Mouse (Mus musculus): Measurements from ENCODE around the gene Smyd1.

Gene Smyd1

GRCm38 (mm10) chr6:71259166-71259565, 62.9 kb downstream of the Smyd1 start:
- no peak for DNase-seq (ENCODE audit: low read depth)

GRCm38 (mm10) chr6:71258562-71258961, 63.5 kb downstream of the Smyd1 start:
- no peak for DNase-seq (ENCODE audit: low read depth)

DNA sequence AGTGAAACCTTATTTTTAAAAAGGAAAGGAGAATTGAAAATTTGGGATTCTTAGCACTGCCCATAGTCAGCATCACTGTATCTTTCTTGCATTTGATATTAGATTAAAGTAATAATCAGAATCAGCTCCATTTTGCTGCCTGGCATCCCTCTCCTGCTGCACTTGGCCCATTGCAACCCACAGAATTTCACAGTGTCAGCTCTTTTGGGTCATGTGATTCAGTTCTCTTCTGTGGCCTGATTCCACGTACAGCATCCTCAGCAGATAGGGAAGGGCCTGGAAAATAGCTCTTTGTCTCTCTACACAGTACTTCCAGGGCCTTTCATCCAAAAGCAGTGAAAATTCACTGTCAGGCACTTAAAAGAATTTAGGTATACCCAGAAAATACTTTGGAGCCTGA, 64.7 kb downstream of the Smyd1 start:
- DNase-seq (ENCODE audit: low read depth), result no peak

DNA sequence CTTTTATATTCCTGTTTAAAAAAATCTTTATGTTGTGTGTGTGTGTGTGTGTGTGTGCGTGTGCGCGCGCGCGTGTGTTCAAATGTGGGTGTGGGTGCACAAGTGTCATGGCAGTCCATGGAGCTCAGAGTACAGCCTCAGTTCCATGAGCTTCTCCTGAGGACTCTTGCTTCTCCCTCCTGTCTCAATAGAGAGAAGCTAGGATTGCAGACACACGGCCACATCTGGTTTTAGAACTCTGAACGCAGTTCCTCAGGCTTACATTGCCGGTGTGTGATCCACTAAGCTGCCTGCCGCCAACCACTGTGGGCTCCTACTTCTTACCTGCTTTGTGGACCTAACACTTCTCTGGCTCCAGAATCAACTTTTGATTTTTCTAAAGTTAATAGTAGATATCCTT, 65.9 kb downstream of the Smyd1 start:
- DNase-seq (ENCODE audit: low read depth), result no peak

- no peak for DNase-seq (ENCODE audit: low read depth)
Observed at GRCm38 (mm10) chr6:71254456-71254855, 67.6 kb downstream of the Smyd1 start.

DNA sequence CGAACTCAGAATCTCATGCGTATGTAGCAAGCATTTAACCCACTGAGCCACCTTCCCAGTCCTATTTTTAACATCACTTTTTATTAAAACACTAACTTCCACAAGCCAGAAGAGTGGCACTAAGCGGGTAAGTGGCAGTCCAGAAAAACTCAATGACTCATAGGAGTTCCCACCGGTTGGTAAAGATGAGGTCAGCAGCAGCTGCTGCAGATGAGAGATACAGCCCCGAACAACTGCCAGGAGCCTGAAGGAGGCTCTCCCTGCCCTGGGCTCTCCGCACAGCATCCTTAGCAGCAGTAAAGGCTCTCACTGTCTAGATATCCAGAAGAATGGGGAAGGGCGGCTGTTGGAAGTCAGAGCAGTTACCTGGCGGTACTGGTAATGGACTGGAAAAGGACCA, 71.1 kb downstream of the Smyd1 start:
- no peak for DNase-seq (ENCODE audit: low read depth)

GRCm38 (mm10) chr6:71249615-71250014, 72.4 kb downstream of the Smyd1 start:
- DNase-seq (ENCODE audit: low read depth), result no peak

GRCm38 (mm10) chr6:71248420-71248819, 73.6 kb downstream of the Smyd1 start:
- no peak for DNase-seq (ENCODE audit: low read depth)

DNA sequence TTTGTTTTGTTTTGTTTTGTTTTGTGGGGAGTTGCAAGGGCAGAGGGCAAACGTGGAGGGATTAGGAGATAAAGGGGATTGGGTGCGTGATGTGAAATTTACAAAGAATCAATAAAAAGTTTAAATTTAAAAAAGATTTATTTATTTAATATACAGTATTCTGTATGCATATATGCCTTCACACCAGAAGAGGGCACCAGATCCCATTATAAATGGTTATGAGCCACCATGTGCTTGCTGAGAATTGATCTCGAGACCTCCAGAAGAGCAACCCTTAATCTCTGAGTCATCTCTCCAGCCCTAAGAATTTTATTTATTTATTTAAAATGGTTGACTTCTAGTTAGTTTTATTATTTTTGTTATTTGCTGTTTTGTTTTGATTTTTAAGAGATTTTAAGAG, 78.8 kb downstream of the Smyd1 start:
- no peak for DNase-seq (ENCODE audit: low read depth)

DNA sequence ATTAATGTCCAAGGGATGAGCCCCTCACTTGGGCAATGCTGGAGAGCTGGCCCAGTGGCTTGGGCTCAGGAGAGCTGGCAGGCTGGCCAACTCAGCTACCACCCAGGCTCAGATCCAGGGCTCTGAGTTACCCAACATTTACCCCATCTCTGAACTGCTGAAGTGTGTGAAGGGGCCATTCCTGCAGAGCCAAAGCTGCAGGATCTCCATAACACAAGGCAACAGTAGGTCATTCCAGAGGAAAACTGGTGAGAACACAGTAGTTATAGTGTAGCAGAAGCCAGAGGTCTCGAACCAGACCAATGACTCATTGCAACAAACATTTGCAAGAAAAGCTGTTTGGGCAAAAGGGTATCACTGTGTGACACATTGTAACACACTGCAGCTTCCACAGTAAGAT, 79.2 kb downstream of the Smyd1 start:
- no peak for DNase-seq (ENCODE audit: low read depth)

DNA sequence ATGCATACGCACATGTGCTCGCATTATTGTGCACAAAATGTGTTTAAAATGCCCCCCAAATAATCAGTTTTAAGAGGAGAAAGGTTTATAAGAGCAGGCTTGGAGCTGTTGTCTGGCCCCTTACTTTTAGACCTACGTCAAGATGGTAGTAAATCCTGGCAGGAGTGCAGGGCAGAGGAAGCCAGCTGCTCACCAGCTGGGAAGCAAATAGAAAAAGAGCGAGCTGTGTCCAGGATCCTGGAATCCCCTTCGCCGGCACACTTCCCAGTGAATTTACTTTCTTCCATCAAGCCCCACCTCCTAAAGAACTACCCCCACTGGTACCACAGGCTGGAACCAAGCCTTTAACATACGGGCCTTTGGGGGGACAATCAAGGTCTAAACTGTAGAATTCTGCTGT, 81.2 kb downstream of the Smyd1 start:
- DNase-seq (ENCODE audit: low read depth), result no peak

- DNase-seq (ENCODE audit: low read depth), result no peak
Observed at GRCm38 (mm10) chr6:71239069-71239750, 82.8 kb downstream of the Smyd1 start.

- no peak for DNase-seq (ENCODE audit: low read depth)
Observed at GRCm38 (mm10) chr6:71237031-71237431, 85.0 kb downstream of the Smyd1 start.

- DNase-seq (ENCODE audit: low read depth), result no peak
Observed at GRCm38 (mm10) chr6:71236506-71236905, 85.5 kb downstream of the Smyd1 start.

- DNase-seq (ENCODE audit: low read depth), result no peak
Observed at GRCm38 (mm10) chr6:71235944-71236343, 86.1 kb downstream of the Smyd1 start.

DNA sequence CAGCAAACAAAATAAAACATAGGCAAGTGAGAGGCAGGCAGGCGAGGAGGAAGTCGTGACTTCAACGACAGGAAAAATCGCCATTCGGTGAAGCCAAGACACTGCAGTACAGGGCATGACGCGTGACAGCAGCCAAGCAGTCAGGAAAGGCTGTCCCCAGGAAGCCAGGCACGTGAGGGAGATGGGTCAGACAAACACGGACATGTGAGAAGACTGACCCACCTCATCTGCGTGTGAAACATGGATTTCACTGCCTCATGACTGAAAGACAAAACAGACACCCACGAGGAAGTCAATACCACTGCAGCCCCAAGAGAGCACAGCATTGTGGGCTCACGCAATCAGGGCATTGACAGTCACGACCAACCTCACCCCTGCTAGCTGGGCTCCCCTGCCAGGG, 86.9 kb downstream of the Smyd1 start:
- DNase-seq (ENCODE audit: low read depth), result no peak

GRCm38 (mm10) chr6:71227157-71227770, 94.8 kb downstream of the Smyd1 start:
- no peak for DNase-seq (ENCODE audit: low read depth)

DNA sequence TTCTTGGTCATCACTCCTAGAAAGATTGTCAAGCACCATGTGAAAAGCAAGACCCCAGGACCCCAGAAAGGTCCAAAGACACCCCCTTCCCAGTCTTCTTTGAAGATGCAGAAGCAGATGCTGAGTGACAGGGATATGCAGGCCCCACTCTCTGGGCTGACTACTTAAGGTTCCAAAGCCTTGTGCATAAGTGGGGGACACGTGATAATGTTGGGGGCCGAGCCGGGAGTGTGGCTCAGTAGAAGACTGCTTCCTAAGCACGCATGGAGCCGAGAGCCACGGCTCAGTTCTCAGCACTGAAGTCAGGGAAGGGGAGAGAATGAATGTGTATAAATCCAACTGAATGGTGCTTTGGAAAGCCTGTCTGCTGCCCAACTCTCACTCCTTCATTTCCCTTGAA, 95.5 kb downstream of the Smyd1 start:
- no peak for DNase-seq (ENCODE audit: low read depth)

- no peak for DNase-seq (ENCODE audit: low read depth)
Observed at GRCm38 (mm10) chr6:71224184-71224943, 97.7 kb downstream of the Smyd1 start.

DNA sequence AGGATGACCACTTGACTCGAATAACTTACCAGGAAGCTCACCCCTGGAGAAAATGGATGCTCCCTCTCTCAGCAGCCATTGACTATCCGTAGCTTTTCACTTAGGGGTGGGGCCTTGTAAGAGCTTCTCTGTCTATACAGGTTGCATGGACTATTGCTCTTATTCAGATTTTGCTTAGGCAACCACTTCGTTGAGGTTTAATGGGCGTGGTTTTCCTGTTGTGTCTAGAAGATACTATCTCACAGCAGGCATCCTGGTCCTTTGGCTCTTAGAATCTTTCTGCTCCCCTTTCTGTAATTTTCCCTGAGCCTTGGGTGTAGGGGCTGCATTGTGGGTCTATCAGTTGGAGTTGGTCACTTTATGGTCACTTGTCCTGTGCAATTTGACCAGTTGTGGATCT, 100.5 kb downstream of the Smyd1 start:
- no peak for DNase-seq (ENCODE audit: low read depth)

DNA sequence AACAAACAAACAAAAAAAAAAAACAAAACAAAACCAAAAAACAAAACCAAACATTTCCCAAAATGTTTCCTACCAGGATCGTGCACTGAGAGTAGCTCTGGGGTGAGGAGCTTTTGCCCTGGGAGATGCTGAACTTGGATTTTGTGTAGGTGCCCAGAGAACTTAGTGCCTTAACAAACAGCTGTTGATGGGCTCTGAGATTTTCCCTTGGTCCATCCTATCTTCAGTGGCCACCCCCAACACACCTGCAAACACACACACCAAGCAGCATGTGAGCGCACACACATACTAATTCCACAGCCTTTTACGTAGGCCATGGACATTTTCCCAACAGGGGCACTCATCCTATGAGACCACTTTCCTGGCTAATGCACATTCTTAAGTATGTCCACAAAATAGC, 109.6 kb downstream of the Smyd1 start:
- no peak for DNase-seq (ENCODE audit: low read depth)

DNA sequence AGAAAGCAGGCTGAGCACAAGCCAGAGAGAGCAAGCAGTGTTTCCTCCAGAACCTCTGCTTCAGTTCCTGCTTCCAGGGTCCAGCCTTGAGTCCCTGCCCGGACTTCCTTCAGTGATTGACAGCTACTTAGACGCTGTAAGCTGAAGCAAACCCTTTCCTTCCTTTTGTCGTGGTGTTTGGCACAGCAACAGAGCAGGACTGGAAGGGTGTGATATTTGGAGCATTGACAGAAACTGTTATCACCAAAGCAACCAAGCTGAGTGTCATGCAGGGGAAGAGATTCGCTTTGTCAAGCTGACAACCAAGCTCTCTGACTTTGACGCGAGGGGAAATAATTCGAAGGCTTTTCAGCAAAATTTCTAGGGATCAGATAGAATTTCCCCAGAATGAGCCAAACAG, 110.1 kb downstream of the Smyd1 start:
- no peak for DNase-seq (ENCODE audit: low read depth)

- DNase-seq (ENCODE audit: low read depth), result no peak
Observed at GRCm38 (mm10) chr6:71208691-71209090, 113.3 kb downstream of the Smyd1 start.

All from c-Kit-positive CD71-negative TER-119-negative erythroid progenitor cells, embryonic 14.5 days (primary cell).